Mouse (Mus musculus): ENCODE measurements at regions not wholly inside any gene's neighbourhood (a gene's known extent, or its start where the extent isn't known, plus 50 kb on each side); places are given as distances from the start of the nearest gene placed in this dataset.

GRCm38 (mm10) chr3:40254376-40254775 is 276.7 kb upstream of the Intu start:
- no peak for DNase-seq
- Histone ChIP-seq H3K4me3 (replicated peaks; ENCODE audit: insufficient read depth, low read depth, low read length) (no peak overlapping the region), H3K27me3 (ENCODE audit: control insufficient read depth, insufficient read depth, low read length) (no peaks in the 10 kb centered on the region), H3K4me1 (ENCODE audit: control insufficient read depth, insufficient read depth, low read length) (no peaks in the 10 kb centered on the region), H3K27ac (ENCODE audit: insufficient read depth, low read length) (no peak overlapping the region)
- TF ChIP-seq CTCF (IDR thresholded peaks at IDR 0.05; ENCODE audit: borderline replicate concordance, insufficient read depth, low read depth, low read length) = no peak
- TF ChIP-seq POLR2A (IDR thresholded peaks at IDR 0.05; ENCODE audit: borderline replicate concordance, insufficient read depth, low read length) = no peak
- 78% methylated on average over 5 of the region's 5 CpGs for WGBS

GRCm38 (mm10) chr3:40262536-40262935 is 268.6 kb upstream of the Intu start:
- Histone ChIP-seq H3K4me3 (replicated peaks; ENCODE audit: insufficient read depth, low read depth, low read length) (no peak overlapping the region), H3K27ac (ENCODE audit: insufficient read depth, low read length) (no peak overlapping the region), H3K4me1 (ENCODE audit: control insufficient read depth, insufficient read depth, low read length) (no peaks in the 10 kb centered on the region), H3K27me3 (ENCODE audit: control insufficient read depth, insufficient read depth, low read length) (no peaks in the 10 kb centered on the region)
- 78% methylated on average over 7 of the region's 7 CpGs for WGBS
- TF ChIP-seq CTCF (IDR thresholded peaks at IDR 0.05; ENCODE audit: borderline replicate concordance, insufficient read depth, low read depth, low read length) = no peak
- no peak for TF ChIP-seq POLR2A (IDR thresholded peaks at IDR 0.05; ENCODE audit: borderline replicate concordance, insufficient read depth, low read length)
- no peak for DNase-seq

GRCm38 (mm10) chr3:40267514-40267913 is 263.6 kb upstream of the Intu start:
- WGBS = 71% methylated on average over 1 of the region's 1 CpGs
- no peak for DNase-seq
- Histone ChIP-seq H3K4me1 (ENCODE audit: control insufficient read depth, insufficient read depth, low read length) (no peaks in the 10 kb centered on the region), H3K27me3 (ENCODE audit: control insufficient read depth, insufficient read depth, low read length) (no peaks in the 10 kb centered on the region), H3K27ac (ENCODE audit: insufficient read depth, low read length) (no peak overlapping the region), H3K4me3 (replicated peaks; ENCODE audit: insufficient read depth, low read depth, low read length) (no peak overlapping the region)
- TF ChIP-seq POLR2A (IDR thresholded peaks at IDR 0.05; ENCODE audit: borderline replicate concordance, insufficient read depth, low read length) (no peak), CTCF (IDR thresholded peaks at IDR 0.05; ENCODE audit: borderline replicate concordance, insufficient read depth, low read depth, low read length) (no peak)

GRCm38 (mm10) chr3:40282926-40283325 is 248.2 kb upstream of the Intu start:
- DNase-seq = peak; percentile 49 to 72
- Histone ChIP-seq H3K4me3 (replicated peaks; ENCODE audit: insufficient read depth, low read depth, low read length) (no peak overlapping the region), H3K4me1 (ENCODE audit: control insufficient read depth, insufficient read depth, low read length) (peaks cover 3% of the 10 kb centered on the region; the same call in 1 of the 2 replicates), H3K27me3 (ENCODE audit: control insufficient read depth, insufficient read depth, low read length) (no peaks in the 10 kb centered on the region), H3K27ac (ENCODE audit: insufficient read depth, low read length) (no peak overlapping the region)
- TF ChIP-seq POLR2A (IDR thresholded peaks at IDR 0.05; ENCODE audit: borderline replicate concordance, insufficient read depth, low read length) (no peak), CTCF (IDR thresholded peaks at IDR 0.05; ENCODE audit: borderline replicate concordance, insufficient read depth, low read depth, low read length) (no peak)
- WGBS = 19% methylated on average over 1 of the region's 1 CpGs

GRCm38 (mm10) chr3:40286959-40287710 is 244.0 kb upstream of the Intu start:
- Histone ChIP-seq H3K27me3 (ENCODE audit: control insufficient read depth, insufficient read depth, low read length) (no peaks in the 10 kb centered on the region), H3K4me3 (replicated peaks; ENCODE audit: insufficient read depth, low read depth, low read length) (no peak overlapping the region), H3K4me1 (ENCODE audit: control insufficient read depth, insufficient read depth, low read length) (peaks cover 3% of the 10 kb centered on the region; the same call in 1 of the 2 replicates), H3K27ac (ENCODE audit: insufficient read depth, low read length) (no peak overlapping the region)
- TF ChIP-seq CTCF (IDR thresholded peaks at IDR 0.05; ENCODE audit: borderline replicate concordance, insufficient read depth, low read depth, low read length) = no peak
- TF ChIP-seq POLR2A (IDR thresholded peaks at IDR 0.05; ENCODE audit: borderline replicate concordance, insufficient read depth, low read length) = no peak
- 72% methylated on average over 7 of the region's 7 CpGs for WGBS
- DNase-seq = peak in 1 of 2 experiments; percentile 1

GRCm38 (mm10) chr3:40297120-40297519 is 234.0 kb upstream of the Intu start:
- H3K4me1 ChIP-seq (ENCODE audit: control insufficient read depth, insufficient read depth, low read length) = no peaks in the 10 kb centered on the region
- H3K4me3 ChIP-seq (replicated peaks; ENCODE audit: insufficient read depth, low read depth, low read length) = no peak overlapping the region
- H3K27me3 ChIP-seq (ENCODE audit: control insufficient read depth, insufficient read depth, low read length) = no peaks in the 10 kb centered on the region
- no peak for TF ChIP-seq CTCF (IDR thresholded peaks at IDR 0.05; ENCODE audit: borderline replicate concordance, insufficient read depth, low read depth, low read length)
- TF ChIP-seq POLR2A (IDR thresholded peaks at IDR 0.05; ENCODE audit: borderline replicate concordance, insufficient read depth, low read length) = no peak
- no peak for DNase-seq
- no peak overlapping the region for H3K27ac ChIP-seq (ENCODE audit: insufficient read depth, low read length)

- 66% methylated on average over 5 of the region's 5 CpGs for WGBS
These were observed 210.8 kb upstream of the Intu start for GRCm38 (mm10) chr3:40320319-40320718.

More at GRCm38 (mm10) chr3:40320319-40320718, 210.8 kb upstream of the Intu start:
- TF ChIP-seq POLR2A (IDR thresholded peaks at IDR 0.05; ENCODE audit: borderline replicate concordance, insufficient read depth, low read length) = no peak
- no peak for TF ChIP-seq CTCF (IDR thresholded peaks at IDR 0.05; ENCODE audit: borderline replicate concordance, insufficient read depth, low read depth, low read length)
- Histone ChIP-seq H3K4me1 (ENCODE audit: control insufficient read depth, insufficient read depth, low read length) (no peaks in the 10 kb centered on the region), H3K27ac (ENCODE audit: insufficient read depth, low read length) (no peak overlapping the region), H3K4me3 (replicated peaks; ENCODE audit: insufficient read depth, low read depth, low read length) (no peak overlapping the region), H3K27me3 (ENCODE audit: control insufficient read depth, insufficient read depth, low read length) (no peaks in the 10 kb centered on the region)
- DNase-seq = no peak
